Mouse (Mus musculus) lung, postnatal 14 days (tissue): ENCODE data around the gene Tm6sf2.
A peak's percentile ranks its signal among the peaks of the same experiment; 100 is the strongest.
"Not testable (repeated sequence)": the region's sequence is repeated elsewhere in the genome, so short reads cannot be mapped to it uniquely, and the experiment has no call there.

Experiments
- DNase-seq: peaks from one replicate; pipeline ENCODE4 v3.0.0; 2021

The Tm6sf2 gene

GRCm38 (mm10) chr8:70072441-70073069 lies at the start of gene Tm6sf2:
Tm6sf2 (plus strand) TSS chr8:70072924.
- DNase-seq = peak; percentile 61

GRCm38 (mm10) chr8:70023596-70023995 lies 49.1 kb upstream of the Tm6sf2 start:
- no peak for DNase-seq

- DNase-seq = no peak
These were observed 46.6 kb upstream of the Tm6sf2 start for GRCm38 (mm10) chr8:70026151-70026550.

GRCm38 (mm10) chr8:70030255-70030654 lies 42.5 kb upstream of the Tm6sf2 start:
- DNase-seq = no peak

- no peak for DNase-seq
These were observed 34.7 kb upstream of the Tm6sf2 start for GRCm38 (mm10) chr8:70037994-70038393.

- DNase-seq = peak; percentile 35
These were observed 30.7 kb upstream of the Tm6sf2 start for GRCm38 (mm10) chr8:70041885-70042546.

- peak; percentile 98 for DNase-seq
These were observed 29.9 kb upstream of the Tm6sf2 start, which contains the start of the genes Mau2 and Sugp1 for GRCm38 (mm10) chr8:70042583-70043455. Mau2 (minus strand) TSS chr8:70042734. Sugp1 (plus strand) TSS chr8:70042813.

GRCm38 (mm10) chr8:70043996-70044395 lies 28.7 kb upstream of the Tm6sf2 start:
- DNase-seq = no peak

GRCm38 (mm10) chr8:70049662-70050061 lies 23.1 kb upstream of the Tm6sf2 start:
- DNase-seq = no peak

- DNase-seq = not testable (repeated sequence)
These were observed 22.3 kb upstream of the Tm6sf2 start for GRCm38 (mm10) chr8:70050434-70050833.

GRCm38 (mm10) chr8:70057721-70058120 lies 15.0 kb upstream of the Tm6sf2 start:
- DNase-seq = no peak

GRCm38 (mm10) chr8:70071836-70072440 lies 786 bp upstream of the Tm6sf2 start:
- DNase-seq = no peak

- DNase-seq = no peak
These were observed 396 bp downstream of the Tm6sf2 start for GRCm38 (mm10) chr8:70073120-70073519.

- no peak for DNase-seq
These were observed 958 bp downstream of the Tm6sf2 start for GRCm38 (mm10) chr8:70073682-70074081.

- DNase-seq = no peak
These were observed 9.3 kb downstream of the Tm6sf2 start for GRCm38 (mm10) chr8:70081976-70082375.

- DNase-seq = peak; percentile 13
These were observed 10.6 kb downstream of the Tm6sf2 start, which contains the start of gene Hapln4 for GRCm38 (mm10) chr8:70083285-70083684. Hapln4 (plus strand) TSS chr8:70083457.

- DNase-seq = no peak
These were observed 11.7 kb downstream of the Tm6sf2 start for GRCm38 (mm10) chr8:70084191-70085065.

- DNase-seq = no peak
These were observed 13.4 kb downstream of the Tm6sf2 start for GRCm38 (mm10) chr8:70086151-70086550.

GRCm38 (mm10) chr8:70087237-70087636 lies 14.5 kb downstream of the Tm6sf2 start:
- DNase-seq = no peak

GRCm38 (mm10) chr8:70087836-70088650 lies 15.3 kb downstream of the Tm6sf2 start:
- DNase-seq = peak; percentile 33
